Mouse (Mus musculus) heart, postnatal 0 days (tissue): ENCODE measurements around the gene D430042O09Rik.

Source experiments
- CTCF ChIP-seq: IDR thresholded peaks from 2 replicates; pipeline ENCODE4 v1.5.1; 2016; ENCODE audit warnings: antibody characterized with exemption, control low read depth, low read depth
- EP300 ChIP-seq: IDR thresholded peaks from 2 replicates; pipeline ENCODE4 v1.6.1; 2016; ENCODE audit warnings: antibody characterized with exemption, low read depth

- TF ChIP-seq CTCF (no peak), EP300 (no peak)
Measured at GRCm38 (mm10) chr7:125707593-125708022, at the start of gene D430042O09Rik, which contains the start of gene Gtf3c1.
